Mouse (Mus musculus) forebrain, embryonic 15.5 days (tissue): ENCODE data around the gene Snrpn. TPM values are rescaled to one million over a fixed set of nuclear protein-coding genes. Genes with fewer than 3 reads are reported as not detected.

Experiments used
- ATAC-seq: fragments of 200-750 bp; cut with Nextera tagmentation; replicated peaks from 2 replicates; pipeline ENCODE4 v1.8.0; 2017; ENCODE audit warnings: mild to moderate bottlenecking, moderate TSS enrichment, moderate library complexity
- H3K27ac ChIP-seq: fragments of 300-500 bp; sonication (generic); replicated peaks from 2 replicates; pipeline ENCODE4 v1.5.1; 2015; ENCODE audit warnings: mild to moderate bottlenecking, inconsistent platforms
- H3K27me3 ChIP-seq: fragments of 300-500 bp; sonication (generic); 2 replicates; pipeline ENCODE4 v1.6.1; 2015; ENCODE audit warnings: inconsistent platforms
- H3K36me3 ChIP-seq: fragments of 300-500 bp; sonication (generic); 2 replicates; pipeline ENCODE4 v1.6.1; 2015; ENCODE audit warnings: mild to moderate bottlenecking, inconsistent platforms
- H3K4me1 ChIP-seq: fragments of 300-500 bp; sonication (generic); 2 replicates; pipeline ENCODE4 v1.6.1; 2015; ENCODE audit warnings: inconsistent platforms
- H3K4me2 ChIP-seq: fragments of 300-500 bp; sonication (generic); replicated peaks from 2 replicates; pipeline ENCODE4 v1.6.1; 2015; ENCODE audit warnings: mild to moderate bottlenecking, inconsistent platforms
- H3K4me3 ChIP-seq: fragments of 300-500 bp; sonication (generic); 2 replicates; pipeline ENCODE4 v1.5.1; 2015; ENCODE audit warnings: mild to moderate bottlenecking, inconsistent platforms
- H3K9ac ChIP-seq: fragments of 300-500 bp; sonication (generic); replicated peaks from 2 replicates; pipeline ENCODE4 v1.6.1; 2015; ENCODE audit warnings: mild to moderate bottlenecking, inconsistent platforms
- H3K9me3 ChIP-seq: fragments of 300-500 bp; sonication (generic); 2 replicates; pipeline ENCODE4 v1.6.1; 2016; ENCODE audit warnings: inconsistent platforms
- WGBS: fragments of 180-500 bp; shearing (Covaris S2); methylation state at CpG from one replicate; pipeline ENCODE4 v1.1.7; 2015; ENCODE audit warnings: mixed read lengths; 5-methylcytosine and 5-hydroxymethylcytosine counted together
- polyA plus RNA-seq: library from polyadenylated mRNA; unstranded; fragments of >200 nt; fragmentation: Nextera tagmentation; extraction: Ambion mirVana; gene quantifications from 2 replicates; pipeline ENCODE4 v1.2.1, GENCODE M21; 2015

The Snrpn gene
- polyA plus RNA-seq, 1 experiment from 2014 or later = 487 TPM

GRCm38 (mm10) chr7:60006262-60006661, 133.8 kb downstream of the Snrpn start:
- 41% methylated on average over 2 of the region's 2 CpGs for WGBS
- Histone ChIP-seq H3K4me2 (no peak overlapping the region), H3K4me1 (no peaks in the 10 kb centered on the region), H3K4me3 (no peak overlapping the region), H3K9ac (no peak overlapping the region), H3K27ac (no peak overlapping the region), H3K9me3 (peaks cover 9% of the 10 kb centered on the region; the same call in 1 of the 2 replicates), H3K36me3 (no peaks in the 10 kb centered on the region), H3K27me3 (no peaks in the 10 kb centered on the region)
- ATAC-seq = no peak

GRCm38 (mm10) chr7:60004606-60005330, 135.3 kb downstream of the Snrpn start, which contains the start of the genes Snurf and Gm38393:
Gene Snurf (minus strand): TSS chr7:60005049.
Gene Gm38393 (minus strand): TSS chr7:60005064.
- Histone ChIP-seq H3K36me3 (no peaks in the 10 kb centered on the region), H3K4me1 (no peaks in the 10 kb centered on the region), H3K27ac (peak within 1 kb of the TSS; percentile 92), H3K9me3 (peaks cover 9% of the 10 kb centered on the region; the same call in 1 of the 2 replicates), H3K4me2 (peak within 1 kb of the TSS; percentile 36), H3K4me3 (peak within 1 kb of the TSS; percentile 66), H3K9ac (peak within 1 kb of the TSS; percentile 68), H3K27me3 (no peaks in the 10 kb centered on the region)
- 43% methylated on average over 30 of the region's 30 CpGs for WGBS
- peak; percentile 73 for ATAC-seq

GRCm38 (mm10) chr7:60003921-60004605, 136.0 kb downstream of the Snrpn start:
- peak overlapping the region; percentile 66 for H3K4me3 ChIP-seq

GRCm38 (mm10) chr7:60003006-60003865, 136.8 kb downstream of the Snrpn start:
- peak overlapping the region; percentile 66 for H3K4me3 ChIP-seq
- peak overlapping the region; percentile 36 for H3K4me2 ChIP-seq
- no peaks in the 10 kb centered on the region for H3K4me1 ChIP-seq
- WGBS = 45% methylated on average over 12 of the region's 12 CpGs
- peaks cover 9% of the 10 kb centered on the region; the same call in 1 of the 2 replicates for H3K9me3 ChIP-seq
- ATAC-seq = peak; percentile 84
- peak overlapping the region; percentile 92 for H3K27ac ChIP-seq
- H3K9ac ChIP-seq = peak overlapping the region; percentile 68
- no peaks in the 10 kb centered on the region for H3K27me3 ChIP-seq
- H3K36me3 ChIP-seq = no peaks in the 10 kb centered on the region

More at GRCm38 (mm10) chr7:60003921-60004605, 136.0 kb downstream of the Snrpn start:
- Histone ChIP-seq H3K4me1 (no peaks in the 10 kb centered on the region), H3K9me3 (peaks cover 9% of the 10 kb centered on the region; the same call in 1 of the 2 replicates), H3K36me3 (no peaks in the 10 kb centered on the region), H3K9ac (peak overlapping the region; percentile 68), H3K27ac (peak overlapping the region; percentile 92), H3K27me3 (no peaks in the 10 kb centered on the region), H3K4me2 (peak overlapping the region; percentile 36)
- ATAC-seq = peak; percentile 86
- WGBS = 44% methylated on average over 22 of the region's 22 CpGs

- no peak for ATAC-seq
- WGBS = 66% methylated on average over 1 of the region's 1 CpGs
- no peaks in the 10 kb centered on the region for H3K9me3 ChIP-seq
Measured at GRCm38 (mm10) chr7:59978646-59979045, 161.4 kb downstream of the Snrpn start.

More at GRCm38 (mm10) chr7:59978646-59979045, 161.4 kb downstream of the Snrpn start:
- Histone ChIP-seq H3K27me3 (no peaks in the 10 kb centered on the region), H3K4me1 (no peaks in the 10 kb centered on the region), H3K36me3 (peaks cover 12% of the 10 kb centered on the region), H3K27ac (no peak overlapping the region), H3K4me3 (no peak overlapping the region), H3K4me2 (no peak overlapping the region), H3K9ac (no peak overlapping the region)

Other genes with a start within 250 kb of the Snrpn start
- 371 and 384 TPM in 2 replicates for gene Snurf, start 135.2 kb downstream of the Snrpn start, polyA plus RNA-seq
- 2.6 and 2.9 TPM in 2 replicates for gene Gm38393, start 135.2 kb downstream of the Snrpn start, polyA plus RNA-seq